Mouse (Mus musculus) stomach, embryonic 14.5 days (tissue): Measurements from ENCODE around the gene Ccl8. TPM values are rescaled to one million over a fixed set of nuclear protein-coding genes. Genes with fewer than 3 reads are reported as not detected.

ENCODE experiments used
- ATAC-seq: fragments of 200-750 bp; cut with Nextera tagmentation; 2 replicates; pipeline ENCODE4 v1.8.0; 2017; ENCODE audit warnings: low read depth, moderate TSS enrichment; ENCODE audit not compliant: insufficient number of reproducible peaks, insufficient read depth, low FRiP score
- H3K27ac ChIP-seq: fragments of 300-500 bp; sonication (generic); 2 replicates; pipeline ENCODE4 v1.5.1; 2014; ENCODE audit warnings: mild to moderate bottlenecking, low read length, moderate library complexity, mixed read lengths
- H3K27me3 ChIP-seq: fragments of 300-500 bp; sonication (generic); 2 replicates; pipeline ENCODE4 v1.6.1; 2014; ENCODE audit warnings: low read length, control low read depth, mixed read lengths; ENCODE audit not compliant: control insufficient read depth, insufficient read depth
- H3K36me3 ChIP-seq: fragments of 300-500 bp; sonication (generic); 2 replicates; pipeline ENCODE4 v1.6.1; 2014; ENCODE audit warnings: mild to moderate bottlenecking, control low read depth, low read length, moderate library complexity, mixed read lengths; ENCODE audit not compliant: control insufficient read depth, insufficient read depth
- H3K4me1 ChIP-seq: fragments of 300-500 bp; sonication (generic); 2 replicates; pipeline ENCODE4 v1.6.1; 2014; ENCODE audit warnings: low read length, control low read depth, mixed read lengths; ENCODE audit not compliant: control insufficient read depth, insufficient read depth
- H3K4me2 ChIP-seq: fragments of 300-500 bp; sonication (generic); replicated peaks from 2 replicates; pipeline ENCODE4 v1.6.1; 2014; ENCODE audit warnings: low read depth, low read length, control low read depth
- H3K4me3 ChIP-seq: fragments of 300-500 bp; sonication (generic); 2 replicates; pipeline ENCODE4 v1.5.1; 2014; ENCODE audit warnings: low read depth, low read length, control low read depth
- H3K9ac ChIP-seq: fragments of 300-500 bp; sonication (generic); replicated peaks from 2 replicates; pipeline ENCODE4 v1.6.1; 2014; ENCODE audit warnings: low read depth, mild to moderate bottlenecking, control low read depth, low read length, moderate library complexity, mixed read lengths
- H3K9me3 ChIP-seq: fragments of 300-500 bp; sonication (generic); 2 replicates; pipeline ENCODE4 v1.6.1; 2016; ENCODE audit warnings: low read depth, low read length, control low read depth; ENCODE audit not compliant: control insufficient read depth
- WGBS: fragments of 180-500 bp; shearing (Covaris S2); extraction: QIAGEN DNeasy Blood & Tissue Kit; methylation state at CpG from one replicate; pipeline ENCODE4 v1.1.7; 2014; 5-methylcytosine and 5-hydroxymethylcytosine counted together
- polyA plus RNA-seq: library from polyadenylated mRNA; unstranded; fragments of >200 nt; fragmentation: Nextera tagmentation; extraction: Ambion mirVana; gene quantifications from 2 replicates; pipeline ENCODE4 v1.2.1, GENCODE M21; 2014

The Ccl8 gene
- polyA plus RNA-seq, 1 experiment from 2014 or later, result not detected

GRCm38 (mm10) chr11:82136196-82136595, 21.2 kb downstream of the Ccl8 start:
- no peak overlapping the region for H3K27ac ChIP-seq
- no peak overlapping the region for H3K9ac ChIP-seq
- H3K4me3 ChIP-seq, result no peak overlapping the region
- WGBS, result 91% methylated on average over 2 of the region's 2 CpGs
- H3K4me2 ChIP-seq, result no peak overlapping the region
- no peaks in the 10 kb centered on the region for H3K9me3 ChIP-seq
- peaks cover 8% of the 10 kb centered on the region for H3K4me1 ChIP-seq
- no peak for ATAC-seq
- H3K27me3 ChIP-seq, result peaks cover 4% of the 10 kb centered on the region; the same call in 1 of the 2 replicates
- no peaks in the 10 kb centered on the region for H3K36me3 ChIP-seq

GRCm38 (mm10) chr11:82139492-82140094, 24.6 kb downstream of the Ccl8 start:
- WGBS, result 8% methylated on average over 7 of the region's 7 CpGs
- peaks cover 4% of the 10 kb centered on the region; the same call in 1 of the 2 replicates for H3K27me3 ChIP-seq
- no peak overlapping the region for H3K4me3 ChIP-seq
- peak overlapping the region; percentile 58; the same call in 1 of the 2 replicates for H3K27ac ChIP-seq
- H3K9ac ChIP-seq, result no peak overlapping the region
- ATAC-seq, result peak; percentile 79; the same call in 1 of the 2 replicates
- H3K4me2 ChIP-seq, result no peak overlapping the region
- H3K4me1 ChIP-seq, result peaks cover 8% of the 10 kb centered on the region
- no peaks in the 10 kb centered on the region for H3K9me3 ChIP-seq
- H3K36me3 ChIP-seq, result no peaks in the 10 kb centered on the region

GRCm38 (mm10) chr11:82159126-82159525, 44.1 kb downstream of the Ccl8 start:
- H3K4me2 ChIP-seq, result no peak overlapping the region
- H3K9ac ChIP-seq, result no peak overlapping the region
- H3K9me3 ChIP-seq, result no peaks in the 10 kb centered on the region
- no peaks in the 10 kb centered on the region for H3K4me1 ChIP-seq
- H3K27ac ChIP-seq, result no peak overlapping the region
- H3K27me3 ChIP-seq, result no peaks in the 10 kb centered on the region
- ATAC-seq, result no peak
- WGBS, result 82% methylated on average over 2 of the region's 2 CpGs
- no peak overlapping the region for H3K4me3 ChIP-seq
- no peaks in the 10 kb centered on the region for H3K36me3 ChIP-seq

GRCm38 (mm10) chr11:82163285-82163684, 48.3 kb downstream of the Ccl8 start:
- no peak for ATAC-seq
- Histone ChIP-seq H3K27ac (no peak overlapping the region), H3K36me3 (no peaks in the 10 kb centered on the region), H3K9ac (no peak overlapping the region), H3K9me3 (no peaks in the 10 kb centered on the region), H3K4me2 (no peak overlapping the region), H3K4me1 (no peaks in the 10 kb centered on the region), H3K4me3 (no peak overlapping the region), H3K27me3 (no peaks in the 10 kb centered on the region)
- 62% methylated on average over 8 of the region's 8 CpGs for WGBS

Other genes starting within 250 kb of the Ccl8 start
- 0.22 and 0.27 TPM in 2 replicates for gene Asic2, start 146.7 kb upstream of the Ccl8 start, polyA plus RNA-seq
- 7.0 and 7.2 TPM in 2 replicates for gene Ccl2, start 79.6 kb upstream of the Ccl8 start, polyA plus RNA-seq
- not detected in 2 replicates for gene Gm17268, start 76.6 kb upstream of the Ccl8 start, polyA plus RNA-seq
- 1.2 and 1.9 TPM in 2 replicates for gene Ccl7, start 69.5 kb upstream of the Ccl8 start, polyA plus RNA-seq
- 99.4 and 100 TPM in 2 replicates for gene Ccl11, start 57.4 kb upstream of the Ccl8 start, polyA plus RNA-seq
- gene Ccl12, start 13.3 kb upstream of the Ccl8 start, polyA plus RNA-seq, result 5.7 and 6.2 TPM in 2 replicates
- gene Ccl1, start 190.5 kb downstream of the Ccl8 start, polyA plus RNA-seq, result not detected in 2 replicates